Mouse (Mus musculus) central nervous system, embryonic 11.5 days (tissue): ENCODE measurements around the gene Vmn2r121. TPM values are rescaled to one million over a fixed set of nuclear protein-coding genes. Genes with fewer than 3 reads are reported as not detected.

Experiments
- polyA plus RNA-seq: library from polyadenylated mRNA; depleted of rRNA; stranded (reverse); fragments of >200 nt; gene quantifications from 2 replicates; pipeline ENCODE4 v1.2.3, GENCODE M21; 2012; rRNA removed

Gene Vmn2r121
- not detected in 2 replicates for polyA plus RNA-seq

DNA sequence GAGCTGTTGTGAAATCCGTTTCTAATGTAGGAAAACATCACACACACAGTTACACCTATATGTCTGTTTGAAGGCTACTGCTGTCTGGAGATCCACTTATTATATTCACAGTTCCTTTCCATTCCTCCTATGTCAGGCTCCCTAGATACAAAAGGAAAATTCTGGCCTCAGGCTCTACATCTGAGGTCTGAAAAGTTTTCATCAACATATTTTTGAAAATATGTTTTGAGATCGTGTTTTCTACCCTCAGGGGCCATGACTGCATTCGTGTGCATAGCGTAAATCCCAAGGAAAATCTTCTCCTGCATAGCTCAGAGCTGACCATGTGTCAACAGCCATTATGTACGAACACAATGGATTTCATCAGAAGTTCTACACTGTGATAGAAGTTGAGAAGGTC is at the start of gene Vmn2r121:
Vmn2r121 (minus strand) TSS at position 101 of the 400 bp plus-strand sequence.

